Mouse (Mus musculus) megakaryocyte, embryonic 14.5 days (primary cell): Measurements from ENCODE around the gene Nf1.

ENCODE experiments used
- FLI1 ChIP-seq: IDR thresholded peaks from 2 replicates; pipeline ENCODE4 v1.6.1; 2012; ENCODE audit warnings: low read length, inconsistent platforms, mixed read lengths
- GATA1 ChIP-seq: IDR thresholded peaks from 3 replicates; pipeline ENCODE4 v1.6.1; 2012; ENCODE audit warnings: mixed read lengths, low read length, inconsistent platforms, borderline replicate concordance

GRCm38 (mm10) chr11:79575383-79576073 is 236.0 kb downstream of the Nf1 start:
- TF ChIP-seq GATA1 = no peak
- no peak for TF ChIP-seq FLI1
